Mouse (Mus musculus): ENCODE data around the gene Tsr3. TPM values are rescaled to one million over a fixed set of nuclear protein-coding genes. Genes with fewer than 3 reads are reported as not detected.
A peak's percentile ranks its signal among the peaks of the same experiment; 100 is the strongest.
"Not testable (repeated sequence)": the region's sequence is repeated elsewhere in the genome, so short reads cannot be mapped to it uniquely, and the experiment has no call there.

Gene Tsr3
- total and polyA plus RNA-seq, 3 experiments = 15.2 to 41.0 (median 24.2) TPM

GRCm38 (mm10) chr17:25215431-25215830 is 24.5 kb upstream of the Tsr3 start:
- TF ChIP-seq GATA1 (IDR thresholded peaks at IDR 0.05; ENCODE audit: borderline replicate concordance, low read length) (no peak), TAL1 (conservative IDR thresholded peaks at IDR 0.05; ENCODE audit: low read depth, low read length) (no peak), POLR2AphosphoS5 (IDR thresholded peaks at IDR 0.05; ENCODE audit: insufficient replicate concordance, low read depth, low read length) (no peak), CTCF (IDR thresholded peaks at IDR 0.05; ENCODE audit: low read depth, low read length) (no peak), GATA2 (IDR thresholded peaks at IDR 0.05; ENCODE audit: borderline replicate concordance, low read depth, low read length) (no peak)
- Histone ChIP-seq H3K4me3 (ENCODE audit: low read depth, low read length) (no peak overlapping the region), H3K4me1 (ENCODE audit: insufficient read depth, low read depth, low read length) (peaks cover 31% of the 10 kb centered on the region), H3K9me3 (replicated peaks) (no peaks in the 10 kb centered on the region), H3K27me3 (ENCODE audit: insufficient read depth, low read length) (no peaks in the 10 kb centered on the region), H3K36me3 (replicated peaks) (peaks cover 95% of the 10 kb centered on the region)
- no peak for DNase-seq (ENCODE audit: low spot score)
- ATAC-seq (ENCODE audit: extremely low read depth, insufficient number of reproducible peaks, low FRiP score, poor library complexity, severe bottlenecking) = no peak

GRCm38 (mm10) chr17:25218967-25219366 is 21.0 kb upstream of the Tsr3 start:
- no peaks in the 10 kb centered on the region for H3K27me3 ChIP-seq (ENCODE audit: insufficient read depth, low read length)
- DNase-seq (ENCODE audit: low spot score) (no peak), ATAC-seq (ENCODE audit: extremely low read depth, insufficient number of reproducible peaks, low FRiP score, poor library complexity, severe bottlenecking) (no peak)
- H3K36me3 ChIP-seq (replicated peaks) = peaks cover 77% of the 10 kb centered on the region
- no peak overlapping the region for H3K4me3 ChIP-seq (ENCODE audit: low read depth, low read length)
- H3K4me1 ChIP-seq (ENCODE audit: insufficient read depth, low read depth, low read length) = peaks cover 61% of the 10 kb centered on the region
- no peak for TF ChIP-seq POLR2AphosphoS5 (IDR thresholded peaks at IDR 0.05; ENCODE audit: insufficient replicate concordance, low read depth, low read length)
- no peak for TF ChIP-seq TAL1 (conservative IDR thresholded peaks at IDR 0.05; ENCODE audit: low read depth, low read length)
- TF ChIP-seq CTCF (IDR thresholded peaks at IDR 0.05; ENCODE audit: low read depth, low read length) = no peak
- H3K9me3 ChIP-seq (replicated peaks) = no peaks in the 10 kb centered on the region

GRCm38 (mm10) chr17:25219492-25220295 is 20.3 kb upstream of the Tsr3 start:
- H3K9me3 ChIP-seq (replicated peaks) = no peaks in the 10 kb centered on the region
- H3K4me3 ChIP-seq (ENCODE audit: low read depth, low read length) = no peak overlapping the region
- DNase-seq (ENCODE audit: low spot score) (no peak), ATAC-seq (ENCODE audit: extremely low read depth, insufficient number of reproducible peaks, low FRiP score, poor library complexity, severe bottlenecking) (no peak)
- H3K4me1 ChIP-seq (ENCODE audit: insufficient read depth, low read depth, low read length) = peaks cover 68% of the 10 kb centered on the region
- peaks cover 77% of the 10 kb centered on the region for H3K36me3 ChIP-seq (replicated peaks)
- no peaks in the 10 kb centered on the region for H3K27me3 ChIP-seq (ENCODE audit: insufficient read depth, low read length)
- TF ChIP-seq GATA2 (IDR thresholded peaks at IDR 0.05; ENCODE audit: borderline replicate concordance, low read depth, low read length) = no peak
- TF ChIP-seq TAL1 (conservative IDR thresholded peaks at IDR 0.05; ENCODE audit: low read depth, low read length) = no peak
- TF ChIP-seq CTCF (IDR thresholded peaks at IDR 0.05; ENCODE audit: low read depth, low read length) = no peak
- no peak for TF ChIP-seq POLR2AphosphoS5 (IDR thresholded peaks at IDR 0.05; ENCODE audit: insufficient replicate concordance, low read depth, low read length)
- TF ChIP-seq GATA1 (IDR thresholded peaks at IDR 0.05; ENCODE audit: borderline replicate concordance, low read length) = no peak

GRCm38 (mm10) chr17:25220746-25221145 is 19.2 kb upstream of the Tsr3 start:
- Histone ChIP-seq H3K36me3 (replicated peaks) (peaks cover 77% of the 10 kb centered on the region), H3K9me3 (replicated peaks) (no peaks in the 10 kb centered on the region), H3K4me1 (ENCODE audit: insufficient read depth, low read depth, low read length) (peaks cover 72% of the 10 kb centered on the region), H3K27me3 (ENCODE audit: insufficient read depth, low read length) (no peaks in the 10 kb centered on the region), H3K4me3 (ENCODE audit: low read depth, low read length) (no peak overlapping the region)
- no peak for ATAC-seq (ENCODE audit: extremely low read depth, insufficient number of reproducible peaks, low FRiP score, poor library complexity, severe bottlenecking)
- no peak for DNase-seq (ENCODE audit: low spot score)
- TF ChIP-seq CTCF (IDR thresholded peaks at IDR 0.05; ENCODE audit: low read depth, low read length) (no peak), TAL1 (conservative IDR thresholded peaks at IDR 0.05; ENCODE audit: low read depth, low read length) (no peak), POLR2AphosphoS5 (IDR thresholded peaks at IDR 0.05; ENCODE audit: insufficient replicate concordance, low read depth, low read length) (no peak), GATA1 (IDR thresholded peaks at IDR 0.05; ENCODE audit: borderline replicate concordance, low read length) (no peak), GATA2 (IDR thresholded peaks at IDR 0.05; ENCODE audit: borderline replicate concordance, low read depth, low read length) (no peak)

GRCm38 (mm10) chr17:25221821-25222503 is 18.0 kb upstream of the Tsr3 start:
- TF ChIP-seq POLR2AphosphoS5 (IDR thresholded peaks at IDR 0.05; ENCODE audit: insufficient replicate concordance, low read depth, low read length) (no peak), TAL1 (conservative IDR thresholded peaks at IDR 0.05; ENCODE audit: low read depth, low read length) (no peak), GATA1 (IDR thresholded peaks at IDR 0.05; ENCODE audit: borderline replicate concordance, low read length) (no peak), CTCF (IDR thresholded peaks at IDR 0.05; ENCODE audit: low read depth, low read length) (no peak), GATA2 (IDR thresholded peaks at IDR 0.05; ENCODE audit: borderline replicate concordance, low read depth, low read length) (no peak)
- peaks cover 81% of the 10 kb centered on the region for H3K4me1 ChIP-seq (ENCODE audit: insufficient read depth, low read depth, low read length)
- no peaks in the 10 kb centered on the region for H3K9me3 ChIP-seq (replicated peaks)
- no peaks in the 10 kb centered on the region for H3K27me3 ChIP-seq (ENCODE audit: insufficient read depth, low read length)
- ATAC-seq (ENCODE audit: extremely low read depth, insufficient number of reproducible peaks, low FRiP score, poor library complexity, severe bottlenecking) (peak; percentile 55), DNase-seq (ENCODE audit: low spot score) (peak; percentile 81)
- peaks cover 79% of the 10 kb centered on the region for H3K36me3 ChIP-seq (replicated peaks)
- H3K4me3 ChIP-seq (ENCODE audit: low read depth, low read length) = peak overlapping the region; percentile 67

GRCm38 (mm10) chr17:25222504-25222940 is 17.4 kb upstream of the Tsr3 start:
- not testable (repeated sequence) for H3K27me3 ChIP-seq (ENCODE audit: insufficient read depth, low read length); DNase-seq (ENCODE audit: low spot score); H3K9me3 ChIP-seq (replicated peaks)
- peak; percentile 50 for ATAC-seq (ENCODE audit: extremely low read depth, insufficient number of reproducible peaks, low FRiP score, poor library complexity, severe bottlenecking)
- Histone ChIP-seq H3K4me1 (ENCODE audit: insufficient read depth, low read depth, low read length) (peaks cover 85% of the 10 kb centered on the region), H3K36me3 (replicated peaks) (peaks cover 81% of the 10 kb centered on the region), H3K4me3 (ENCODE audit: low read depth, low read length) (peak overlapping the region; percentile 73)

Data from G1E (cell line).